In the genomic region with DNA sequence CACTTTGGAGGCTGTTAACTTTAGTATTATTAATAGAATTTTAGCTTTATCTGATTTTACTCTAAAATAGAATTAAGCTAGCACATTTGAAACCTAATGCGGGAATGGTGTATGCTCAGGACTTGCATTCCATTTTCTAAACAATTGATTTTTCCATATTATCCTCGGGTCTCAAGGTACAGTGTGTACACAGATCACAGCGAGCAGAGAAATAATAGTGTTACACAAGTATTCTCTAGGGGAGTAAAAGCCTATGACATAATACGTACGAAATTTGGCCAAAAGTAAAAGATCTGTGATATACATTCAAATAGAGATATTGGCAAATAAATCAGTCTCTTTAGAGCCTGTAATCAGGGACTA, we compare ENCODE assay signal across 18 mouse cellular contexts.
DNase-seq lines count a peak whose midpoint lies in the region; ATAC-seq and TF ChIP-seq lines count a peak whose summit lies in the region.
"Had no signal": no experiment of that assay in that cellular context is flagged by ENCODE, and none has a peak within 500 bp of the region (broad histone marks: within the 10 kb centered on the region; RNA-seq: fewer than 3 reads in every experiment).

No protein-coding gene starts in this region.

- no peak overlapping the region for H3K9ac ChIP-seq in forebrain, postnatal 0 days
- no peak overlapping the region for H3K9ac ChIP-seq in neural tube, embryonic 13.5 days
- H3K9ac ChIP-seq in neural tube, embryonic 15.5 days (replicated peaks): no peak overlapping the region
- H3K9ac ChIP-seq: embryonic facial prominence, embryonic 13.5 days; heart, embryonic 12.5 days had no signal

- WGBS in forebrain, postnatal 0 days: 33% methylated on average over 5 of the region's 5 CpGs
- WGBS in forebrain, embryonic 10.5 days: 90% methylated on average over 5 of the region's 5 CpGs
- 74% methylated on average over 5 of the region's 5 CpGs for WGBS in neural tube, embryonic 13.5 days
- WGBS in neural tube, embryonic 15.5 days: 61% methylated on average over 5 of the region's 5 CpGs

- H3K27me3 ChIP-seq in forebrain, postnatal 0 days (ENCODE audit: insufficient read depth, low read length): no peaks in the 10 kb centered on the region
- H3K27me3 ChIP-seq in forebrain, embryonic 10.5 days (ENCODE audit: poor library complexity, severe bottlenecking): no peaks in the 10 kb centered on the region
- H3K27me3 ChIP-seq in neural tube, embryonic 13.5 days: no peaks in the 10 kb centered on the region
- no peaks in the 10 kb centered on the region for H3K27me3 ChIP-seq in neural tube, embryonic 15.5 days (replicated peaks)
- H3K27me3 ChIP-seq: embryonic facial prominence, embryonic 13.5 days; heart, embryonic 12.5 days had no signal

- H3K36me3 ChIP-seq in forebrain, postnatal 0 days (ENCODE audit: insufficient read depth): no peaks in the 10 kb centered on the region
- no peaks in the 10 kb centered on the region for H3K36me3 ChIP-seq in forebrain, embryonic 10.5 days (replicated peaks)
- H3K36me3 ChIP-seq in neural tube, embryonic 13.5 days: no peaks in the 10 kb centered on the region
- no peaks in the 10 kb centered on the region for H3K36me3 ChIP-seq in neural tube, embryonic 15.5 days
- H3K36me3 ChIP-seq: embryonic facial prominence, embryonic 13.5 days; heart, embryonic 12.5 days had no signal

- peaks cover 4% of the 10 kb centered on the region; the same call in 1 of the 2 replicates for H3K4me1 ChIP-seq in forebrain, postnatal 0 days (ENCODE audit: insufficient read depth)
- H3K4me1 ChIP-seq in forebrain, embryonic 10.5 days: no peaks in the 10 kb centered on the region
- peaks cover 8% of the 10 kb centered on the region for H3K4me1 ChIP-seq in neural tube, embryonic 13.5 days (replicated peaks)
- no peaks in the 10 kb centered on the region for H3K4me1 ChIP-seq in neural tube, embryonic 15.5 days
- H3K4me1 ChIP-seq: embryonic facial prominence, embryonic 13.5 days; heart, embryonic 12.5 days had no signal

- H3K27ac ChIP-seq in forebrain, postnatal 0 days (ENCODE audit: low read depth, low read length): peak overlapping the region; percentile 78; the same call in 1 of the 2 replicates
- no peak overlapping the region for H3K27ac ChIP-seq in forebrain, embryonic 10.5 days
- H3K27ac ChIP-seq in layer of hippocampus, adult 2 months: peak overlapping the region; percentile 66
- peak overlapping the region; percentile 65; the same call in 1 of the 2 replicates for H3K27ac ChIP-seq in neural tube, embryonic 13.5 days (replicated peaks)
- H3K27ac ChIP-seq in neural tube, embryonic 15.5 days (replicated peaks): peak overlapping the region; percentile 74
- H3K27ac ChIP-seq: embryonic facial prominence, embryonic 13.5 days had no signal

- H3K9me3 ChIP-seq in forebrain, postnatal 0 days (ENCODE audit: low read length): no peaks in the 10 kb centered on the region
- no peaks in the 10 kb centered on the region for H3K9me3 ChIP-seq in forebrain, embryonic 10.5 days
- no peaks in the 10 kb centered on the region for H3K9me3 ChIP-seq in neural tube, embryonic 13.5 days
- no peaks in the 10 kb centered on the region for H3K9me3 ChIP-seq in neural tube, embryonic 15.5 days (replicated peaks)
- H3K9me3 ChIP-seq: embryonic facial prominence, embryonic 13.5 days; heart, embryonic 12.5 days had no signal

- no peak for DNase-seq in forebrain, postnatal 0 days
- DNase-seq in forebrain, embryonic 10.5 days (ENCODE audit: extremely low spot score, low spot score): no peak
- no peak for DNase-seq in layer of hippocampus, adult 2 months (ENCODE audit: low spot score in 2 of 2)
- DNase-seq in layer of hippocampus, adult 9-11 months: no peak
- DNase-seq in neural tube, embryonic 10.5 days (ENCODE audit: extremely low spot score, low spot score): no peak
- no peak for DNase-seq in frontal cortex, adult 2 months (ENCODE audit: extremely low spot score in 1 of 2, low spot score in 1 of 2)
- DNase-seq: adrenal gland, adult 2 months; adrenal gland, postnatal 25 days; cerebellum, adult 18-20 months; cerebellum, adult 9-11 months; cerebellum, postnatal 36 days; gastrocnemius, postnatal 25 days; heart, postnatal 36 days had no signal

- no peak overlapping the region for H3K4me3 ChIP-seq in forebrain, postnatal 0 days (ENCODE audit: low read depth, low read length)
- H3K4me3 ChIP-seq in forebrain, embryonic 10.5 days: no peak overlapping the region
- no peak overlapping the region for H3K4me3 ChIP-seq in layer of hippocampus, adult 2 months
- H3K4me3 ChIP-seq in neural tube, embryonic 13.5 days: no peak overlapping the region
- H3K4me3 ChIP-seq in neural tube, embryonic 15.5 days (replicated peaks): no peak overlapping the region
- H3K4me3 ChIP-seq: embryonic facial prominence, embryonic 13.5 days; heart, embryonic 12.5 days had no signal

- ATAC-seq in forebrain, postnatal 0 days: peak; percentile 42; the same call in 1 of the 2 replicates
- ATAC-seq in neural tube, embryonic 13.5 days (ENCODE audit: low read depth): no peak
- ATAC-seq in neural tube, embryonic 15.5 days (ENCODE audit: low FRiP score): no peak
- ATAC-seq: intestine, embryonic 16.5 days had no signal

- no peak for TF ChIP-seq CTCF in forebrain, postnatal 0 days (IDR thresholded peaks at IDR 0.05; ENCODE audit: low read depth)
- no peak for TF ChIP-seq CTCF in layer of hippocampus, adult 2 months (conservative IDR thresholded peaks at IDR 0.05)

- no peak overlapping the region for H3K4me2 ChIP-seq in forebrain, postnatal 0 days (ENCODE audit: low read depth)
- H3K4me2 ChIP-seq in neural tube, embryonic 13.5 days: no peak overlapping the region
- no peak overlapping the region for H3K4me2 ChIP-seq in neural tube, embryonic 15.5 days
- H3K4me2 ChIP-seq: embryonic facial prominence, embryonic 13.5 days; heart, embryonic 12.5 days had no signal
